Mouse (Mus musculus) liver, embryonic 14.5 days (tissue): ENCODE results near the gene Naaladl2. TPM values are rescaled to one million over a fixed set of nuclear protein-coding genes. Genes with fewer than 3 reads are reported as not detected.

Experiments
- ATAC-seq: fragments of 200-750 bp; cut with Nextera tagmentation; 2 replicates; pipeline ENCODE4 v1.8.0; 2017; ENCODE audit warnings: moderate number of reproducible peaks, mild to moderate bottlenecking, moderate library complexity; ENCODE audit not compliant: insufficient read depth
- DNase-seq, 3 experiments: peaks; one replicate each; pipeline ENCODE4 v3.0.0-alpha.2; 2012 to 2013; ENCODE audit warnings: low read depth in 3 of 3, low spot score in 3 of 3
- H3K27ac ChIP-seq: fragments of 300-500 bp; sonication (generic); 2 replicates; pipeline ENCODE4 v1.5.1; 2014; ENCODE audit warnings: moderate library complexity, mild to moderate bottlenecking, control low read depth, inconsistent platforms
- H3K27me3 ChIP-seq: fragments of 300-500 bp; sonication (generic); 2 replicates; pipeline ENCODE4 v1.6.1; 2014; ENCODE audit warnings: mild to moderate bottlenecking, low read length, moderate library complexity; ENCODE audit not compliant: control insufficient read depth, insufficient read depth
- H3K36me3 ChIP-seq: fragments of 300-500 bp; sonication (generic); replicated peaks from 2 replicates; pipeline ENCODE4 v1.6.1; 2014; ENCODE audit warnings: low read depth; ENCODE audit not compliant: control insufficient read depth, insufficient read depth
- H3K4me1 ChIP-seq, 2 experiments: fragments of 200-500 bp in 1 of 2; fragments of 300-500 bp in 1 of 2; sonication (generic) in 1 of 2; replicated peaks; 2 replicates each; pipeline ENCODE4 v1.6.1; 2012 to 2014; ENCODE audit warnings: antibody characterized with exemption in 1 of 2, inconsistent platforms in 1 of 2, low read length in 1 of 2; ENCODE audit not compliant: control insufficient read depth in 2 of 2, insufficient read depth in 2 of 2
- H3K4me2 ChIP-seq: fragments of 300-500 bp; sonication (generic); 2 replicates; pipeline ENCODE4 v1.6.1; 2014; ENCODE audit warnings: low read depth, mild to moderate bottlenecking, control low read depth, moderate library complexity
- H3K4me3 ChIP-seq, 2 experiments: fragments of 200-500 bp in 1 of 2; fragments of 300-500 bp in 1 of 2; sonication (generic) in 1 of 2; 2 replicates each; pipeline ENCODE4 v1.5.1; 2012 to 2014; ENCODE audit warnings: low read depth in 2 of 2, low read length in 2 of 2, mild to moderate bottlenecking in 2 of 2, control low read depth in 1 of 2, inconsistent platforms in 1 of 2, moderate library complexity in 1 of 2; ENCODE audit not compliant: insufficient read depth in 1 of 2
- H3K9ac ChIP-seq: fragments of 300-500 bp; sonication (generic); replicated peaks from 2 replicates; pipeline ENCODE4 v1.6.1; 2014; ENCODE audit warnings: mild to moderate bottlenecking, control low read depth, moderate library complexity
- H3K9me3 ChIP-seq: fragments of 300-500 bp; sonication (generic); 2 replicates; pipeline ENCODE4 v1.6.1; 2016; ENCODE audit warnings: low read length, mixed read lengths; ENCODE audit not compliant: control insufficient read depth
- CTCF ChIP-seq: IDR thresholded peaks from 2 replicates; pipeline ENCODE4 v1.5.1; 2016; ENCODE audit warnings: antibody characterized with exemption, low read depth, control low read depth
- EP300 ChIP-seq: IDR thresholded peaks from 2 replicates; pipeline ENCODE4 v1.6.1; 2016; ENCODE audit warnings: antibody characterized with exemption, low read depth
- WGBS: fragments of 180-500 bp; shearing (Covaris S2); extraction: QIAGEN DNeasy Blood & Tissue Kit; methylation state at CpG from one replicate; pipeline ENCODE4 v1.1.7; 2014; ENCODE audit not compliant: insufficient replicate concordance; 5-methylcytosine and 5-hydroxymethylcytosine counted together
- polyA plus RNA-seq, 2 experiments: library from polyadenylated mRNA; depleted of rRNA in 1 of 2; stranded (reverse) in 1 of 2; unstranded in 1 of 2; fragments of >200 nt; fragmentation: Nextera tagmentation in 1 of 2; extraction: Ambion mirVana in 1 of 2; gene quantifications; 2 replicates each; pipeline versions ENCODE4 v1.2.1 to v1.2.3; 2012 to 2014

Naaladl2 gene
- polyA plus RNA-seq, 2 experiments = 0.05 to 0.07 TPM

- no peak for DNase-seq
- Histone ChIP-seq H3K27me3 (no peaks in the 10 kb centered on the region), H3K4me1 (no peaks in the 10 kb centered on the region), H3K27ac (no peak overlapping the region), H3K9ac (no peak overlapping the region), H3K4me3 (no peak overlapping the region), H3K9me3 (no peaks in the 10 kb centered on the region), H3K36me3 (no peaks in the 10 kb centered on the region), H3K4me2 (no peak overlapping the region)
- 61% methylated on average over 1 of the region's 1 CpGs for WGBS
- no peak for TF ChIP-seq CTCF
- TF ChIP-seq EP300 = no peak
- ATAC-seq = no peak
Observed at GRCm38 (mm10) chr3:24001741-24002140, 1142.3 kb downstream of the Naaladl2 start.

- H3K36me3 ChIP-seq = no peaks in the 10 kb centered on the region
- no peak overlapping the region for H3K4me2 ChIP-seq
- no peaks in the 10 kb centered on the region for H3K27me3 ChIP-seq
Observed at GRCm38 (mm10) chr3:23973727-23974126, 1170.3 kb downstream of the Naaladl2 start.

GRCm38 (mm10) chr3:23972747-23973667, 1171.1 kb downstream of the Naaladl2 start:
- no peak overlapping the region for H3K27ac ChIP-seq
- no peak for DNase-seq
- H3K4me3 ChIP-seq = no peak overlapping the region
- H3K9me3 ChIP-seq = no peaks in the 10 kb centered on the region
- H3K4me1 ChIP-seq = no peaks in the 10 kb centered on the region
- no peak for TF ChIP-seq EP300
- TF ChIP-seq CTCF = no peak
- WGBS = 50% methylated on average over 4 of the region's 4 CpGs
- H3K27me3 ChIP-seq = no peaks in the 10 kb centered on the region
- no peak overlapping the region for H3K9ac ChIP-seq
- no peaks in the 10 kb centered on the region for H3K36me3 ChIP-seq
- no peak overlapping the region for H3K4me2 ChIP-seq
- no peak for ATAC-seq

More at GRCm38 (mm10) chr3:23973727-23974126, 1170.3 kb downstream of the Naaladl2 start:
- DNase-seq (no peak), ATAC-seq (no peak)
- TF ChIP-seq CTCF = no peak
- TF ChIP-seq EP300 = no peak
- no peak overlapping the region for H3K4me3 ChIP-seq
- H3K4me1 ChIP-seq = no peaks in the 10 kb centered on the region
- H3K9ac ChIP-seq = no peak overlapping the region
- no peak overlapping the region for H3K27ac ChIP-seq
- WGBS = 51% methylated on average over 1 of the region's 1 CpGs
- no peaks in the 10 kb centered on the region for H3K9me3 ChIP-seq

GRCm38 (mm10) chr3:23962961-23963621, 1181.0 kb downstream of the Naaladl2 start:
- Histone ChIP-seq H3K36me3 (no peaks in the 10 kb centered on the region), H3K4me1 (no peaks in the 10 kb centered on the region), H3K4me3 (no peak overlapping the region), H3K27ac (no peak overlapping the region), H3K9ac (no peak overlapping the region), H3K27me3 (no peaks in the 10 kb centered on the region), H3K9me3 (no peaks in the 10 kb centered on the region), H3K4me2 (no peak overlapping the region)
- TF ChIP-seq CTCF (no peak), EP300 (no peak)
- DNase-seq = no peak
- ATAC-seq = no peak

- H3K27ac ChIP-seq = no peak overlapping the region
- no peak overlapping the region for H3K4me2 ChIP-seq
- H3K9me3 ChIP-seq = no peaks in the 10 kb centered on the region
- no peak for TF ChIP-seq EP300
- TF ChIP-seq CTCF = no peak
- H3K9ac ChIP-seq = no peak overlapping the region
- 54% methylated on average over 2 of the region's 2 CpGs for WGBS
- H3K36me3 ChIP-seq = no peaks in the 10 kb centered on the region
- ATAC-seq (no peak), DNase-seq (no peak)
- H3K4me1 ChIP-seq = no peaks in the 10 kb centered on the region
- no peak overlapping the region for H3K4me3 ChIP-seq
- no peaks in the 10 kb centered on the region for H3K27me3 ChIP-seq
Observed at GRCm38 (mm10) chr3:23946182-23946581, 1197.9 kb downstream of the Naaladl2 start.
